Mouse (Mus musculus): ENCODE measurements around the gene Zfp655.

GRCm38 (mm10) chr5:145202446-145202845 lies 29.1 kb upstream of the Zfp655 start:
- TF ChIP-seq CTCF (IDR thresholded peaks at IDR 0.05): no peak
- TF ChIP-seq EP300 (IDR thresholded peaks at IDR 0.05; ENCODE audit: insufficient read depth, low read depth, low read length): no peak
- TF ChIP-seq POLR2A (IDR thresholded peaks at IDR 0.05; ENCODE audit: insufficient read depth, low read depth, low read length): no peak
